Comparison of ENCODE assay signal across 8 mouse cellular contexts in the genomic region with DNA sequence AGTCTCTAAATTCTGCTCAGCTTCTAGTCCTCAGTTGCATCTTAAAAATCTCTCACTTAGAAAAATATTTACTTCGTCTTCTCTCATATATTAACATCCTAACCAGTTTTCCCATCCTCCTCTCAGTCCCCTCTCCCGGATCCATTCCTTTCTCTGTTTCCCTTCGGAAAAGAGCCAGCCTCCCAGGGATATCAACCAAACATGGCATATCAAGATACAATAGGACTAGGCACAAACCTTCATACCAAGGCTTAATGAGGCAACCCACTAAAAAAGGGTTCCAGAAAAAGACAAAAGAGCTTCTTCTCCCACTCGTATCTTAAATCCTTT. TPM values are rescaled to one million over a fixed set of nuclear protein-coding genes. Genes with fewer than 3 reads are reported as not detected.
A peak's percentile ranks its signal among the peaks of the same experiment; 100 is the strongest.
DNase-seq lines count a peak whose midpoint lies in the region; ATAC-seq and TF ChIP-seq lines count a peak whose summit lies in the region.

No protein-coding gene starts in this region.

- peak overlapping the region; percentile 68 for H3K4me2 ChIP-seq in heart, embryonic 12.5 days
- H3K4me2 ChIP-seq in forebrain, embryonic 16.5 days (ENCODE audit: low read length): peak overlapping the region; percentile 51
- H3K4me2 ChIP-seq in liver, postnatal 0 days (ENCODE audit: low read depth, low read length): peak overlapping the region; percentile 70

- H3K36me3 ChIP-seq in heart, embryonic 12.5 days: no peaks in the 10 kb centered on the region
- H3K36me3 ChIP-seq in E14TG2a.4 (ENCODE audit: insufficient read depth, low read length): no peaks in the 10 kb centered on the region
- no peaks in the 10 kb centered on the region for H3K36me3 ChIP-seq in forebrain, embryonic 16.5 days (ENCODE audit: control insufficient read depth, insufficient read depth)
- no peaks in the 10 kb centered on the region for H3K36me3 ChIP-seq in liver, postnatal 0 days (replicated peaks; ENCODE audit: insufficient read depth, low read length)

- no peaks in the 10 kb centered on the region for H3K9me3 ChIP-seq in heart, embryonic 12.5 days (replicated peaks)
- H3K9me3 ChIP-seq in E14TG2a.4 (ENCODE audit: low read length): no peaks in the 10 kb centered on the region
- no peaks in the 10 kb centered on the region for H3K9me3 ChIP-seq in forebrain, embryonic 16.5 days (ENCODE audit: control insufficient read depth, low read length)
- no peaks in the 10 kb centered on the region for H3K9me3 ChIP-seq in liver, postnatal 0 days (ENCODE audit: low read length)

- H3K4me3 ChIP-seq in heart, embryonic 12.5 days: peak overlapping the region; percentile 79
- peak overlapping the region; percentile 81 for H3K4me3 ChIP-seq in E14TG2a.4 (replicated peaks; ENCODE audit: low read length)
- peak overlapping the region; percentile 57 for H3K4me3 ChIP-seq in forebrain, embryonic 16.5 days (replicated peaks; ENCODE audit: low read length)
- peak overlapping the region; percentile 68 for H3K4me3 ChIP-seq in liver, postnatal 0 days (ENCODE audit: low read depth, low read length)

- no peak for TF ChIP-seq EP300 in liver, postnatal 0 days (IDR thresholded peaks at IDR 0.05; ENCODE audit: low read depth)

- H3K9ac ChIP-seq in heart, embryonic 12.5 days: peak overlapping the region; percentile 65
- H3K9ac ChIP-seq in forebrain, embryonic 16.5 days (replicated peaks; ENCODE audit: low read depth, low read length): peak overlapping the region; percentile 56
- H3K9ac ChIP-seq in liver, postnatal 0 days (replicated peaks): peak overlapping the region; percentile 67; the same call in 1 of the 2 replicates

- no peak for DNase-seq in heart, adult 18-20 months
- no peak for DNase-seq in liver, postnatal 0 days
- no peak for DNase-seq in thymus, postnatal 36 days
- no peak for DNase-seq in embryo, embryonic 10 days (ENCODE audit: low spot score)
- DNase-seq in right cerebral cortex, adult 18-20 months: no peak

- no peak for ATAC-seq in heart, embryonic 12.5 days (ENCODE audit: insufficient number of reproducible peaks, low FRiP score)
- no peak; the same call in 1 of the 2 replicates for ATAC-seq in forebrain, embryonic 16.5 days
- ATAC-seq in liver, postnatal 0 days: no peak; the same call in 1 of the 2 replicates

- 13% methylated on average over 4 of the region's 4 CpGs for WGBS in heart, embryonic 12.5 days
- 37% methylated on average over 4 of the region's 4 CpGs for WGBS in forebrain, embryonic 16.5 days
- 22% methylated on average over 4 of the region's 4 CpGs for WGBS in liver, postnatal 0 days (ENCODE audit: insufficient replicate concordance)

- no peak for TF ChIP-seq CTCF in E14TG2a.4 (conservative IDR thresholded peaks at IDR 0.05; ENCODE audit: low read length)
- TF ChIP-seq CTCF in liver, postnatal 0 days (IDR thresholded peaks at IDR 0.05; ENCODE audit: low read depth): no peak

- no peaks in the 10 kb centered on the region for H3K4me1 ChIP-seq in heart, embryonic 12.5 days (replicated peaks)
- H3K4me1 ChIP-seq in E14TG2a.4 (replicated peaks; ENCODE audit: low read depth, low read length): peaks cover 7% of the 10 kb centered on the region; the same call in 1 of the 2 replicates
- H3K4me1 ChIP-seq in forebrain, embryonic 16.5 days (replicated peaks; ENCODE audit: control insufficient read depth, insufficient read depth, low read length): peaks cover 3% of the 10 kb centered on the region; the same call in 1 of the 2 replicates
- H3K4me1 ChIP-seq in liver, postnatal 0 days (ENCODE audit: insufficient read depth): peaks cover 5% of the 10 kb centered on the region; the same call in 1 of the 2 replicates

- H3K27me3 ChIP-seq in heart, embryonic 12.5 days (replicated peaks): no peaks in the 10 kb centered on the region
- no peaks in the 10 kb centered on the region for H3K27me3 ChIP-seq in E14TG2a.4 (ENCODE audit: insufficient read depth, low read length)
- H3K27me3 ChIP-seq in forebrain, embryonic 16.5 days (replicated peaks; ENCODE audit: control insufficient read depth, insufficient read depth, low read length): no peaks in the 10 kb centered on the region
- no peaks in the 10 kb centered on the region for H3K27me3 ChIP-seq in liver, postnatal 0 days (ENCODE audit: insufficient read depth, low read length)

- peak overlapping the region; percentile 79 for H3K27ac ChIP-seq in heart, embryonic 12.5 days (ENCODE audit: poor library complexity, severe bottlenecking)
- H3K27ac ChIP-seq in forebrain, embryonic 16.5 days (ENCODE audit: low read length): peak overlapping the region; percentile 90
- H3K27ac ChIP-seq in liver, postnatal 0 days (ENCODE audit: low read depth): peak overlapping the region; percentile 29; the same call in 1 of the 2 replicates

RNA-seq across cellular contexts. Expression of a gene that starts 0.2 kb away (rescaled TPM):
- 9.5 and 9.9 TPM in 2 replicates for polyA plus RNA-seq in heart, embryonic 12.5 days (2016; fragmentation: Nextera tagmentation; extraction: Ambion mirVana)
- total RNA-seq in heart, adult 18-20 months (2021): 1 to 10 TPM; 2.4 to 3.5 TPM
- 53.3 and 54.6 TPM in 2 replicates for polyA plus RNA-seq in forebrain, embryonic 16.5 days (2015; fragmentation: Nextera tagmentation; extraction: Ambion mirVana)
- polyA plus RNA-seq in liver, postnatal 0 days (2015; fragmentation: Nextera tagmentation; extraction: Ambion mirVana): 3.1 and 3.4 TPM in 2 replicates

RNA-seq across cellular contexts. Expression of a gene that starts 28.7 kb away (rescaled TPM):
- polyA plus RNA-seq in heart, embryonic 12.5 days (2016; fragmentation: Nextera tagmentation; extraction: Ambion mirVana): 7.2 TPM in 2 replicates
- 1 to 10 TPM; 3.3 to 4.8 TPM for total RNA-seq in heart, adult 18-20 months (2021)
- 12.7 and 13.0 TPM in 2 replicates for polyA plus RNA-seq in forebrain, embryonic 16.5 days (2015; fragmentation: Nextera tagmentation; extraction: Ambion mirVana)
- polyA plus RNA-seq in liver, postnatal 0 days (2015; fragmentation: Nextera tagmentation; extraction: Ambion mirVana): 1.8 and 1.9 TPM in 2 replicates

RNA-seq across cellular contexts. Expression of a gene that starts 51.3 kb away (rescaled TPM):
- polyA plus RNA-seq in heart, embryonic 12.5 days (2016; fragmentation: Nextera tagmentation; extraction: Ambion mirVana): not detected in 2 replicates
- total RNA-seq in heart, adult 18-20 months (2021): not detected
- polyA plus RNA-seq in forebrain, embryonic 16.5 days (2015; fragmentation: Nextera tagmentation; extraction: Ambion mirVana): not detected in 2 replicates
- polyA plus RNA-seq in liver, postnatal 0 days (2015; fragmentation: Nextera tagmentation; extraction: Ambion mirVana): not detected in 2 replicates

Comparison
In these comparisons a context has a peak if more than half of its experiments do, and no peak if none do; other contexts are left out.
1. H3K27ac ChIP-seq: peak in every context shown above with its lines; median percentile 90 in forebrain, embryonic 16.5 days; 79 in heart, embryonic 12.5 days; 29 in liver, postnatal 0 days.